Mouse (Mus musculus) liver, embryonic 14.5 days (tissue): ENCODE data around the gene Pcbp2.

ENCODE experiments used
- CTCF ChIP-seq: IDR thresholded peaks from 2 replicates; pipeline ENCODE4 v1.5.1; 2016; ENCODE audit warnings: antibody characterized with exemption, low read depth, control low read depth
- EP300 ChIP-seq: IDR thresholded peaks from 2 replicates; pipeline ENCODE4 v1.6.1; 2016; ENCODE audit warnings: antibody characterized with exemption, low read depth

DNA sequence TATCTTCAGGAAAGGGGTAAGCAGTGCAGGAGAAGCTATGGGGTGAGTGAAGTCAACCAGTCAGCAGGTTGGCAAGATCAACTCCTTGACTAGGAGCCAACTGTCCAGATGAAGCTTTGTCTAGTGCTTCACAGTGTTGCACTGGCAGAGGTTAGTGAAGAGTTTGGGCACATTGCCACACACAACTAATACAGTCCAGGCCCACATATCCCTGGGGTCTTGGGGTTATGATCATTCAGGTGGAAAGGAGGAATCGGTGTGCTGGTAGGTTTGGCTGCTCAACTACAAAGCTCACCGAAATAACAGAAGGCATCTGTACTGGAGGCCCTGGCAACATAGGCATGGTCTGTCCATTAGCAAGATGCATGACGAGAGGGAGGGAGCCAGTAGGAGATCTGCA, 77.1 kb downstream of the Pcbp2 start:
- TF ChIP-seq CTCF (no peak), EP300 (no peak)
